Mouse (Mus musculus) B cell, adult (primary cell): Measurements from ENCODE around the gene Plek2. TPM values are rescaled to one million over a fixed set of nuclear protein-coding genes. Genes with fewer than 3 reads are reported as not detected.

Experiments
- total RNA-seq: library from RNA; stranded (reverse); gene quantifications from 4 replicates; pipeline ENCODE4 v1.2.4, GENCODE M21; 2023; ENCODE audit not compliant: inconsistent age

Gene Plek2
- total RNA-seq: not detected in 4 replicates

DNA sequence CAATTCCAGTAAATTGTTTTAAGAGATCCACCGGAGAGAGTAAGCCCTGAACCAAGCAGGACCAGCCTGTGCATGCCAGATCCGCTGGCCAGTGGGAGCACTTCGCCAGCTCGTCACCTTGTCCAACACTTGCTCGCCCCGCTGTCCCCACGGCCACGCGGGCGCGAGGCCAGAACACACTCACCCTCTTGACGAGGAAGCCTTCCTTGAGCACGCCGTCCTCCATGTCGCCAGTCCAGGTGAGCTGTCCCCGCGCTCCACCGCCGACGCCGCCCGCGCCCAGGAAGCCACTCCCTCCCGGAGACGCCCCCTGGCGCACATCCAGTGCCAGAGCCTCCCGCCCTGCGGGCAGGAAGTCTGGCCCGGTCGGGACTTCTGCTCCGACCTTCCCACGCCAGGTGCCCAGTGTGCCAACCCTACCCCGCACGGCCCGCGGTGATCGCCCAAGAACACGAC lies at the start of gene Plek2:
Plek2 (minus strand) TSS at position 258 of the 456 bp plus-strand sequence.

DNA sequence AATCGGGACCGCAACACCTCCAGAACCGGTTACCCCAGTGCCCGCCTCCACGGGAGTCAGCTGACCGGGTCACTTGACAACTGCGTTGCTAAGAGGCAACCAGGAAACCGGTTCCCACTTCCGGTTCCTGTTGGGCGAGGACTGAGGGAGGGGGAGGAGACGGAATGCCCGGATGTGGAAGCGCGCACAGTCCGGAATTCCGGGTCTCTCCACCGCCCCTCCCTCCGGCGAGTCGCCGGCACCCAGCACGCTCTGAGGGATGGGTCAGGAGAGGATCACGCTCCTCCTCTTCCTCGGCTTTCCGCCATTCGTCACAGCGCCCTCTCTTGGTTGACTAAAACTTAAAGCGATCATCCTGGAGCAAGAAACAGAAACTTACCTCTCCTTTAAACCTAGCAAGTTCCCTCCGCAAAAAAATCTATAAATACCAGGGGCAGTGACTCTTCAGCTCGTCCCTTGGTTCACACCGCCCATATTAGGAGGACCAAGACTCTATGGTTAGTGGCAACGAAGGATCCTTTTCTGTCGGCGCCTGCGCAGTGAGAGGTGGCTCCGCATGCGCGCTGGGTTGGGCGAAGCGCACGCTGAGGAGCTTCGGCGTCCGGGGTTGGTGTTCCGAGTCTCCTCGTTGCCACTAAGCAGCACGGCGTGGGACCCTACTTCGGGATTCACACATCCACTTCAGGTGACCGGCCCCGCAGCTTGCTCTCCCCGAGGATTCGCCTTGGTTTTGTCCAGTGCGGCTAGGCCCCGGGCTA lies 45.1 kb downstream of the Plek2 start, which contains the start of the genes Atp6v1d and Eif2s1:
Atp6v1d (minus strand) TSS at position 143 of the 758 bp plus-strand sequence.
Eif2s1 (plus strand) TSS at position 324 of the 758 bp plus-strand sequence.

Other genes with a start within 250 kb of the Plek2 start
- 1.1 to 1.8 TPM in 2 of 4 replicates, not detected in the others for gene Fam71d, start 215.4 kb downstream of the Plek2 start, total RNA-seq
- gene Mpp5, start 158.1 kb downstream of the Plek2 start, total RNA-seq: 12.4 to 16.8 TPM (median 14.6 TPM) in 4 replicates
- gene Atp6v1d, start 45.3 kb downstream of the Plek2 start, total RNA-seq: 95.1 to 103 TPM (median 102 TPM) in 4 replicates
- 52.3 to 81.5 TPM (median 57.7 TPM) in 4 replicates for gene Eif2s1, start 45.1 kb downstream of the Plek2 start, total RNA-seq
- gene Tmem229b, start 100.7 kb upstream of the Plek2 start, total RNA-seq: 44.7 to 50.8 TPM (median 46.7 TPM) in 4 replicates
- 0.51 to 0.81 TPM (median 0.59 TPM) in 4 replicates for gene Plekhh1, start 122.2 kb upstream of the Plek2 start, total RNA-seq
- 4.8 to 6.4 TPM (median 5.4 TPM) in 4 replicates for gene Pigh, start 182.7 kb upstream of the Plek2 start, total RNA-seq
- gene Arg2, start 223.8 kb upstream of the Plek2 start, total RNA-seq: not detected in 4 replicates